Mouse (Mus musculus) stomach, embryonic 16.5 days (tissue): Measurements from ENCODE around the gene Smad3. TPM values are rescaled to one million over a fixed set of nuclear protein-coding genes. Genes with fewer than 3 reads are reported as not detected.

Experiments
- ATAC-seq: fragments of 200-750 bp; cut with Nextera tagmentation; 2 replicates; pipeline ENCODE4 v1.8.0; 2017; ENCODE audit warnings: moderate number of reproducible peaks, moderate TSS enrichment; ENCODE audit not compliant: insufficient read depth, low FRiP score
- H3K27ac ChIP-seq: fragments of 300-500 bp; sonication (generic); 2 replicates; pipeline ENCODE4 v1.5.1; 2014; ENCODE audit warnings: low read length
- H3K27me3 ChIP-seq: fragments of 300-500 bp; sonication (generic); 2 replicates; pipeline ENCODE4 v1.6.1; 2014; ENCODE audit warnings: low read length, control low read depth, mixed read lengths; ENCODE audit not compliant: control insufficient read depth, insufficient read depth
- H3K36me3 ChIP-seq: fragments of 300-500 bp; sonication (generic); 2 replicates; pipeline ENCODE4 v1.6.1; 2014; ENCODE audit warnings: low read length; ENCODE audit not compliant: control insufficient read depth, insufficient read depth
- H3K4me1 ChIP-seq: fragments of 300-500 bp; sonication (generic); 2 replicates; pipeline ENCODE4 v1.6.1; 2014; ENCODE audit warnings: low read length, control low read depth, mixed read lengths; ENCODE audit not compliant: control insufficient read depth, insufficient read depth
- H3K4me2 ChIP-seq: fragments of 300-500 bp; sonication (generic); 2 replicates; pipeline ENCODE4 v1.6.1; 2014; ENCODE audit warnings: low read depth, low read length, mixed read lengths
- H3K4me3 ChIP-seq: fragments of 300-500 bp; sonication (generic); replicated peaks from 2 replicates; pipeline ENCODE4 v1.5.1; 2014; ENCODE audit warnings: mild to moderate bottlenecking, low read length
- H3K9ac ChIP-seq: fragments of 300-500 bp; sonication (generic); 2 replicates; pipeline ENCODE4 v1.6.1; 2014; ENCODE audit warnings: low read length
- H3K9me3 ChIP-seq: fragments of 300-500 bp; sonication (generic); replicated peaks from 2 replicates; pipeline ENCODE4 v1.6.1; 2016; ENCODE audit warnings: low read length, control low read depth; ENCODE audit not compliant: control insufficient read depth
- WGBS: fragments of 180-500 bp; shearing (Covaris S2); extraction: QIAGEN DNeasy Blood & Tissue Kit; methylation state at CpG from one replicate; pipeline ENCODE4 v1.1.7; 2014; 5-methylcytosine and 5-hydroxymethylcytosine counted together
- polyA plus RNA-seq: library from polyadenylated mRNA; unstranded; fragments of >200 nt; fragmentation: Nextera tagmentation; extraction: Ambion mirVana; gene quantifications from 2 replicates; pipeline ENCODE4 v1.2.1, GENCODE M21; 2015

Smad3 gene
- polyA plus RNA-seq, 1 experiment from 2014 or later, result 15.1 TPM

DNA sequence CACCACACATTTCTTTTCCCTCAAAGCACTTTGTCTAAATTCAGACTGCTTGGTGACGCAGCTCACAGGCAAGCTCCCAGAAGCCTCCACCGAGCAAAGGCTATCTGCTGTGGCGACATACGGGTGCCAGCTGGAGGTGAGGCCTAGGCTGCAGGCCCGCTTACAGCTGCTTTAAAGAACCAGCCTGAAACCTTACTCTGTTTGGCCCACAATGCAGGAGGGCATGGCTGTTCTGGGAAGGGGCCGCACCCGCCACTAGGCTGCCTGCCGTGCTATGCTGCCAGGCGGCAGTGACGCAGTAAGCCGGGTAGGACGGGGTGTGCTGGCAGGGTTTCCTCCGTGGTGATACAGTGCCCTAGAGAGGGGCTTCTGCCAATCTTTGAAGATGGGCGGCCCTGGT, 106.9 kb downstream of the Smad3 start:
- no peak overlapping the region for H3K9ac ChIP-seq
- H3K27me3 ChIP-seq, result no peaks in the 10 kb centered on the region
- H3K9me3 ChIP-seq, result no peaks in the 10 kb centered on the region
- H3K4me3 ChIP-seq, result no peak overlapping the region
- peaks cover 7% of the 10 kb centered on the region; the same call in 1 of the 2 replicates for H3K36me3 ChIP-seq
- H3K4me2 ChIP-seq, result no peak overlapping the region
- ATAC-seq, result no peak
- peak overlapping the region; percentile 58; the same call in 1 of the 2 replicates for H3K27ac ChIP-seq
- H3K4me1 ChIP-seq, result peaks cover 37% of the 10 kb centered on the region
- whole genome bisulfite sequencing, result 88% methylated on average over 14 of the region's 14 CpGs

DNA sequence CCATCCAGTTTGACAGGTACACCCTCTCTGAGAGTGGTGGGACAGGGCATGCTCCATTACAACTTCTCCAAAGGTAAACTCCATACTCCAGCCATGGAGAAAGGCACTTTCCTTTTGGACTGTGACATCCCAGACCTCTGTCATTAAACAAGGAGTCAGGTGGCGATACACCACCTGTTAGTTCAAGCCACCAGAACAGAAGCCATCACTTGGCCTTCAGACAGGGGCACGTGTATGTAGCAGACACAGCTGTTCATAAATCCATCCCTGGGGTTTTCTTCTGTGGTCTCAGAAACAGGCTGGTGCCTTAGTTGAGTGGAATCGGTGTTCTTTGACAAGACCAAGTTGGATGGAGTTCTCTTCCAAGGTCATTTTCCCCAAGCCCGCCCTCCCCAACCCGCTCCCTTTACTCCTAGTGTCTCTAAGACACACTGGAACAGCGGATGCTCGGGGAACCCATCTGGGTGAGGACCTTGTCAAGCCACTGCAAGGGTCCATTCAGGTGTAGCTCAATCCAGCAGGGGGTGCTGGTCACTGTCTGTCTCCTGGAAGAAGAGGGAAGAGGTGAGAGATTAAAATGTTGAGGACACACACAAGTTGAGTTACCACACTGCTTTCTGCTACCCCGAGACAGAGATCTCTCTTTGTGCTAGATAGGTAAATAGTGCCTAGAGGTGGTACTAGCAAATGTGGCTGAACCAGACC, 107.8 kb downstream of the Smad3 start:
- no peak overlapping the region for H3K4me3 ChIP-seq
- peaks cover 30% of the 10 kb centered on the region for H3K4me1 ChIP-seq
- peaks cover 7% of the 10 kb centered on the region; the same call in 1 of the 2 replicates for H3K36me3 ChIP-seq
- H3K4me2 ChIP-seq, result no peak overlapping the region
- H3K9ac ChIP-seq, result no peak overlapping the region
- ATAC-seq, result no peak
- H3K27me3 ChIP-seq, result no peaks in the 10 kb centered on the region
- H3K9me3 ChIP-seq, result no peaks in the 10 kb centered on the region
- H3K27ac ChIP-seq, result no peak overlapping the region
- 85% methylated on average over 8 of the region's 8 CpGs for WGBS

DNA sequence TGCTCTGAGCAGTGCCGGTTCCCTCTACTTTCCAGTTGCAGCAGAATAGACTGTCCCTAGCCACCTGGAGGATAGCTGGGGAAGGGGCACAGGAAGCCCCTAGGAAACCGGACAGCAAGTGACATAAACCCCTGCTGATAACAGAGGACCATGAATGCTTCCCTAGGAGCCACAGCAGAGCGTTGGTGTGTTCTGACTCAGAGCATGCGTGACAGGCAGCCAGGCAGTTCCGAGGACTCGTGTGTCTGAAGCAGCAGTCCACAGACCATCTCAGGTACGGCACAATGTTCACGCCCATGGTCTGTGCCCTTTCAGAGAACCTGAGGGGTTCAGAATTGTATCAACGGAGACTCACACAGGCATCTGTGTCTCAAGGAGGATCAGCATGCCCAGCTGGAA, 109.3 kb downstream of the Smad3 start:
- WGBS, result 83% methylated on average over 9 of the region's 9 CpGs
- Histone ChIP-seq H3K4me2 (no peak overlapping the region), H3K9me3 (no peaks in the 10 kb centered on the region), H3K9ac (no peak overlapping the region), H3K27me3 (no peaks in the 10 kb centered on the region), H3K4me3 (no peak overlapping the region), H3K36me3 (peaks cover 11% of the 10 kb centered on the region; the same call in 1 of the 2 replicates), H3K27ac (no peak overlapping the region), H3K4me1 (peaks cover 22% of the 10 kb centered on the region)
- ATAC-seq, result no peak

DNA sequence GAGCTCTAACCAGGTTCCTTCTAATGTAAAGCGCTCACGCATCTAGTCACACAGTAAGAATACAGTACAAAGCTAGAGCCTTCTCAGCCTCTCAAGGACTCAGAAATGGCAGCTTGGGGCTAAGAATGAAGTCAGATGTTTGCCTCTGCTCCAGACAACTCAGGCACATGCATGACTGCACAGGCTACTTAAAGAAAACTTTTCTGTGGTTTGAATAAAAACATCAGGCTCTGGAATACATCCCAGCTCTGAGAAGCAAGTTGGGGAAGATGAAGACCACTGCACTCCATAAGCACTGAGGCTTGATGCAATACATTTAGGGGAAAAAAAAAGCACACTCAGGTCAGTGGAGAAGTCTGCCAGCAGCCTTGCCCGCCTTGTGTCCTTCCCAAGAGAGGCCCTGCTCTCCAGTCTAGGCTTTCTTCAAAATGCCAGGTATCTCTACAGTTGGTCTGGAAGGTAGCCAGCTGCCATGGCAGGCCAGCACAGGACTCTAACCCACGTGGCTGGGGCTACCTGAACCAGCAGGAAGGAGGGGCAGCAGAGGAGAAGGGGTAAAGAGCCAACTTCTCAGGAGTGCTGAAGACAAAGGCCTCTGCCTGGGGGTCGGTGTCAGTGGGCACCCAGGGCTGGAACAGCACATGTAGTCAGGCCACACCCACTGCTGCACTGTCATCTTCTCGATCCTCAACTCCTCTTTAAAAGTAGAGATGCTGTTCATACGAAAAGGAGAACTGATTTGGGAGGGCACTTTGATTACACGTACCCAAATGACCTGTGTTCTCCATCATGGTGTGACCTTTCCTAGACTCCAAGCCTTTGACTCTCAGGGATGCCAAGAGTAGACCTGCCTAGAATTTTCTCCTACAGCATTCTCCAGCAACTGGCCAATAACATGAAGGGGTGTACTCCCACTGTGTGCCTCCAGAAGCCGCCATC, 109.9 kb downstream of the Smad3 start:
- H3K9me3 ChIP-seq, result no peaks in the 10 kb centered on the region
- no peaks in the 10 kb centered on the region for H3K27me3 ChIP-seq
- H3K36me3 ChIP-seq, result peaks cover 11% of the 10 kb centered on the region; the same call in 1 of the 2 replicates
- peaks cover 20% of the 10 kb centered on the region for H3K4me1 ChIP-seq
- H3K4me2 ChIP-seq, result no peak overlapping the region
- 77% methylated on average over 9 of the region's 9 CpGs for WGBS
- no peak overlapping the region for H3K9ac ChIP-seq
- no peak overlapping the region for H3K4me3 ChIP-seq
- no peak overlapping the region for H3K27ac ChIP-seq
- ATAC-seq, result no peak

DNA sequence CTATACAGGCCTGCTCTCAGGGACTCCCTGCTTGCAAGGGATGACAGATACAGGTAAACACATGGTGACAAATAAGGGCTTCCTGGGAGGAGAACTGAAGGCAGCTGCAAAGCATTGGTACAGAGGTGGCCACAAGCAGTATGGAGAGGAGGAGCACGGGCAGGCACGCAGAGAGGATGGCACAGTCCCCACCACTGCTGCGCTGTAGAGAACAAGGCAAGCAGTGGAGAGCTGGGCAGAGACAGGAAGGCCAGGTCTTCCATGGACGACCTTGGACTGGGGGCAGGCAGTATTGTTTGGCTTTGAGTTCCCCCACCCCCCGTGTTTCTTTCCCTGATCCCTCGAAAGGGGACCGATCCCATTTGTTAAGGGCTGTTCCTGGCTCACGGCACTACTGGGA, 112.7 kb downstream of the Smad3 start:
- no peak overlapping the region for H3K4me3 ChIP-seq
- no peaks in the 10 kb centered on the region for H3K4me1 ChIP-seq
- 72% methylated on average over 8 of the region's 8 CpGs for WGBS
- H3K36me3 ChIP-seq, result peaks cover 11% of the 10 kb centered on the region; the same call in 1 of the 2 replicates
- no peak overlapping the region for H3K9ac ChIP-seq
- H3K27me3 ChIP-seq, result no peaks in the 10 kb centered on the region
- no peak; the same call in 1 of the 2 replicates for ATAC-seq
- no peak overlapping the region for H3K4me2 ChIP-seq
- H3K9me3 ChIP-seq, result no peaks in the 10 kb centered on the region
- no peak overlapping the region for H3K27ac ChIP-seq

DNA sequence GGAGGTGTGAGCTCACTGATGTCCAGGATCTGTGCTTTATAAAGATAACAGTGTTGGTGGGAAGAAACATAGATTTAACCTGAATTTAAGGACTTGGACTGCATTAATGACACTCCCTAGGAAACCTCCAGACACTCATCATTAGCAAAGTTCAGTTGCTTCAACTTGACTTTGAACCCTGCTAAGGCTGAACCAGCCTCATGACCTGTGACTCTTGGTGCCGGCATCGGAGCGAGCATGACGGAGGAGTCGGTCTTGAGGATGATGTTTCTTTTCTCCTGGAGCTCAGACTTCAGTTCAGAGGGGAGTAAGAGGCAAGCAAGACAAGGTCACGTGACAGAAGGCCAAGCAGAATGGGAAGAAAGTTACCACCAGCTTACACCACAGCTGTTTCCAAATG, 113.8 kb downstream of the Smad3 start:
- 93% methylated on average over 6 of the region's 6 CpGs for WGBS
- Histone ChIP-seq H3K27me3 (no peaks in the 10 kb centered on the region), H3K9me3 (no peaks in the 10 kb centered on the region), H3K9ac (no peak overlapping the region), H3K27ac (no peak overlapping the region), H3K4me3 (no peak overlapping the region), H3K36me3 (0 out of 2 replicates have a peak, but pooled peaks cover 3% of the 10 kb centered on the region), H3K4me1 (no peaks in the 10 kb centered on the region), H3K4me2 (no peak overlapping the region)
- no peak for ATAC-seq

DNA sequence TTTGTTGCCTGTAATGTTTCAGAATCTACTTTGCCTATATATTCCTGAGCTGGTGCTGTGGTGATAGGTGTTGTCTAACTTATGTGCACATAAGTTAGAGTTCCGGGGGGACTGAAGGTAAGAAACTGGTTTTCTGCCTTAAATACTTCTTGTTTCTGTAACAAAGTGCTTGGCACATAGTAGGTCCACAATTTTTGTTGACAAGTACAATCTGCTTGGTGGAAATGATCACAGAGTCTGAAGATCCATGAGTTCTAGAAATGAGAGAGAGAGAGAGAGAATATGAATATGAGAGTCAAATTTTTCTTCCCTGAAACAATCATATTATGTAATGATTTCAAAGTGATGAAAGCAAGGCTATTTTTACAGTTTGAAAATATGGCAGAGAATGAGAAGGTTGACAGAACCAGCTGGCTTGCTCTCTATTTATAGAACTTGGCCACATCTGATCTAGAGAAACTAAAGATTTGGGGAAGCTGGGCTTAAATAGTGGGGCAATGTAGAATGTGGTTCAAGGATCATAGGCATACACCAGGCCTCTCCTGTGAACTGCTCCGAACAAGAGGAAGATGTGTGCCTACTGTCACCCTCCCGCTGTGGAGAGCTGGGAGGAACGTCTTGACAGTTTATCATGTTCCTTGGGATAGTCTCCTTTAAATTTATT, 115.7 kb downstream of the Smad3 start:
- Histone ChIP-seq H3K4me3 (no peak overlapping the region), H3K4me2 (no peak overlapping the region), H3K27me3 (no peaks in the 10 kb centered on the region), H3K36me3 (0 out of 2 replicates have a peak, but pooled peaks cover 3% of the 10 kb centered on the region), H3K27ac (no peak overlapping the region), H3K4me1 (no peaks in the 10 kb centered on the region), H3K9me3 (no peaks in the 10 kb centered on the region), H3K9ac (no peak overlapping the region)
- 93% methylated on average over 4 of the region's 4 CpGs for WGBS
- no peak for ATAC-seq

DNA sequence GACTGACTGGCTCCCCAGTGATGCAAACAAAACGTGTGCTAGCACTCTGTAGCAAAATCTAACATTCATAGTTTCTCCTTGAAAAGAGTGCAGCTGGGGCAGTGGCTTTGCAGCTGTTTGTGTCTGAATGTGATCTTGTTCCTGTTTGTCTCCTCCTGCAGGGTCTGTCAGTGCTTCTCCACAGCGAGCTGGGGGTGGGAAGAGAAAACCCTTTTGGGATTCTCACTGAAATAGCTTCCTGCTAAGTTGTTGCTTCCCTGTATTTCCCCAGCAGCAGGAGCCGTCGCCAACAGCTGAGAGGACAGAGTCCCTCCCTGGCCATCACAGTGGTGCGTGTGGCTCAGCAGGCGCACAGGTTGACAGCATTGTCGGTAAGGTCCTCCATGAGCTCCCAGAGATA, 121.7 kb downstream of the Smad3 start:
- Histone ChIP-seq H3K9ac (no peak overlapping the region), H3K4me1 (peaks cover 10% of the 10 kb centered on the region), H3K27ac (no peak overlapping the region), H3K27me3 (no peaks in the 10 kb centered on the region), H3K36me3 (no peaks in the 10 kb centered on the region), H3K9me3 (no peaks in the 10 kb centered on the region), H3K4me2 (no peak overlapping the region), H3K4me3 (no peak overlapping the region)
- WGBS, result 73% methylated on average over 7 of the region's 7 CpGs
- ATAC-seq, result no peak
